Mouse (Mus musculus) liver, embryonic 14.5 days (tissue): ENCODE measurements around the gene Abcb11. TPM values are rescaled to one million over a fixed set of nuclear protein-coding genes. Genes with fewer than 3 reads are reported as not detected.

ENCODE experiments used
- ATAC-seq: fragments of 200-750 bp; cut with Nextera tagmentation; 2 replicates; pipeline ENCODE4 v1.8.0; 2017; ENCODE audit warnings: moderate number of reproducible peaks, mild to moderate bottlenecking, moderate library complexity; ENCODE audit not compliant: insufficient read depth
- DNase-seq, 3 experiments: peaks; one replicate each; pipeline ENCODE4 v3.0.0-alpha.2; 2012 to 2013; ENCODE audit warnings: low read depth in 3 of 3, low spot score in 3 of 3
- H3K27ac ChIP-seq: fragments of 300-500 bp; sonication (generic); 2 replicates; pipeline ENCODE4 v1.5.1; 2014; ENCODE audit warnings: moderate library complexity, mild to moderate bottlenecking, control low read depth, inconsistent platforms
- H3K27me3 ChIP-seq: fragments of 300-500 bp; sonication (generic); 2 replicates; pipeline ENCODE4 v1.6.1; 2014; ENCODE audit warnings: mild to moderate bottlenecking, low read length, moderate library complexity; ENCODE audit not compliant: control insufficient read depth, insufficient read depth
- H3K36me3 ChIP-seq: fragments of 300-500 bp; sonication (generic); replicated peaks from 2 replicates; pipeline ENCODE4 v1.6.1; 2014; ENCODE audit warnings: low read depth; ENCODE audit not compliant: control insufficient read depth, insufficient read depth
- H3K4me1 ChIP-seq, 2 experiments: fragments of 200-500 bp in 1 of 2; fragments of 300-500 bp in 1 of 2; sonication (generic) in 1 of 2; replicated peaks; 2 replicates each; pipeline ENCODE4 v1.6.1; 2012 to 2014; ENCODE audit warnings: antibody characterized with exemption in 1 of 2, inconsistent platforms in 1 of 2, low read length in 1 of 2; ENCODE audit not compliant: control insufficient read depth in 2 of 2, insufficient read depth in 2 of 2
- H3K4me2 ChIP-seq: fragments of 300-500 bp; sonication (generic); 2 replicates; pipeline ENCODE4 v1.6.1; 2014; ENCODE audit warnings: low read depth, mild to moderate bottlenecking, control low read depth, moderate library complexity
- H3K4me3 ChIP-seq, 2 experiments: fragments of 200-500 bp in 1 of 2; fragments of 300-500 bp in 1 of 2; sonication (generic) in 1 of 2; 2 replicates each; pipeline ENCODE4 v1.5.1; 2012 to 2014; ENCODE audit warnings: low read depth in 2 of 2, low read length in 2 of 2, mild to moderate bottlenecking in 2 of 2, control low read depth in 1 of 2, inconsistent platforms in 1 of 2, moderate library complexity in 1 of 2; ENCODE audit not compliant: insufficient read depth in 1 of 2
- H3K9ac ChIP-seq: fragments of 300-500 bp; sonication (generic); replicated peaks from 2 replicates; pipeline ENCODE4 v1.6.1; 2014; ENCODE audit warnings: mild to moderate bottlenecking, control low read depth, moderate library complexity
- H3K9me3 ChIP-seq: fragments of 300-500 bp; sonication (generic); 2 replicates; pipeline ENCODE4 v1.6.1; 2016; ENCODE audit warnings: low read length, mixed read lengths; ENCODE audit not compliant: control insufficient read depth
- CTCF ChIP-seq: IDR thresholded peaks from 2 replicates; pipeline ENCODE4 v1.5.1; 2016; ENCODE audit warnings: antibody characterized with exemption, low read depth, control low read depth
- EP300 ChIP-seq: IDR thresholded peaks from 2 replicates; pipeline ENCODE4 v1.6.1; 2016; ENCODE audit warnings: antibody characterized with exemption, low read depth
- WGBS: fragments of 180-500 bp; shearing (Covaris S2); extraction: QIAGEN DNeasy Blood & Tissue Kit; methylation state at CpG from one replicate; pipeline ENCODE4 v1.1.7; 2014; ENCODE audit not compliant: insufficient replicate concordance; 5-methylcytosine and 5-hydroxymethylcytosine counted together
- polyA plus RNA-seq, 2 experiments: library from polyadenylated mRNA; depleted of rRNA in 1 of 2; stranded (reverse) in 1 of 2; unstranded in 1 of 2; fragments of >200 nt; fragmentation: Nextera tagmentation in 1 of 2; extraction: Ambion mirVana in 1 of 2; gene quantifications; 2 replicates each; pipeline versions ENCODE4 v1.2.1 to v1.2.3; 2012 to 2014

Gene Abcb11
- polyA plus RNA-seq, 2 experiments = 3.5 to 4.6 TPM

GRCm38 (mm10) chr2:69209684-69210083, 132.7 kb downstream of the Abcb11 start:
- WGBS = 63% methylated on average over 3 of the region's 3 CpGs
- no peaks in the 10 kb centered on the region; the same call in 1 of the 2 replicates for H3K36me3 ChIP-seq
- TF ChIP-seq EP300 (no peak), CTCF (no peak)
- no peak overlapping the region for H3K9ac ChIP-seq
- no peak for DNase-seq
- no peaks in the 10 kb centered on the region for H3K27me3 ChIP-seq
- no peaks in the 10 kb centered on the region for H3K9me3 ChIP-seq
- no peak for ATAC-seq
- H3K4me1 ChIP-seq = peaks cover 2 to 4% of the 10 kb centered on the region in 2 experiments; a peak in 3 of 4 replicates
- no peak overlapping the region for H3K27ac ChIP-seq
- no peak overlapping the region for H3K4me3 ChIP-seq
- H3K4me2 ChIP-seq = no peak overlapping the region

- DNase-seq = peak; percentile 31 to 44 (median 37)
- Histone ChIP-seq H3K4me2 (peak overlapping the region; percentile 71), H3K9me3 (no peaks in the 10 kb centered on the region), H3K27me3 (no peaks in the 10 kb centered on the region), H3K36me3 (peaks cover 19% of the 10 kb centered on the region), H3K9ac (peak overlapping the region; percentile 52), H3K27ac (peak overlapping the region; percentile 14; the same call in 1 of the 2 replicates), H3K4me3 (peak overlapping the region; percentile 39 to 78; a peak in 3 of 4 replicates), H3K4me1 (peaks cover 5 to 7% of the 10 kb centered on the region in 2 experiments)
- 11% methylated on average over 7 of the region's 7 CpGs for WGBS
- ATAC-seq = peak; percentile 72
- TF ChIP-seq CTCF = no peak
- no peak for TF ChIP-seq EP300
Measured at GRCm38 (mm10) chr2:69206523-69206922, 135.9 kb downstream of the Abcb11 start.

GRCm38 (mm10) chr2:69205791-69206351, 136.5 kb downstream of the Abcb11 start, which contains the start of gene Spc25:
Spc25 (minus strand) TSS chr2:69206194.
- peak within 1 kb of the TSS; percentile 74 for H3K9ac ChIP-seq
- peak within 1 kb of the TSS; percentile 26 for H3K27ac ChIP-seq
- DNase-seq = peak; percentile 93 to 94 (median 94)
- H3K4me3 ChIP-seq = peak within 1 kb of the TSS; percentile 78 to 89
- peak; percentile 96 for ATAC-seq
- peaks cover 5 to 7% of the 10 kb centered on the region in 2 experiments for H3K4me1 ChIP-seq
- no peak for TF ChIP-seq EP300
- TF ChIP-seq CTCF = peak; percentile 52
- no peaks in the 10 kb centered on the region for H3K27me3 ChIP-seq
- H3K36me3 ChIP-seq = peaks cover 25% of the 10 kb centered on the region
- WGBS = under 1% methylated on average over 46 of the region's 46 CpGs
- H3K4me2 ChIP-seq = peak within 1 kb of the TSS; percentile 77
- no peaks in the 10 kb centered on the region for H3K9me3 ChIP-seq

GRCm38 (mm10) chr2:69205185-69205584, 137.2 kb downstream of the Abcb11 start:
- Histone ChIP-seq H3K4me2 (peak overlapping the region; percentile 77), H3K36me3 (peaks cover 28% of the 10 kb centered on the region), H3K9me3 (no peaks in the 10 kb centered on the region), H3K4me3 (peak overlapping the region; percentile 78 to 89), H3K27ac (peak overlapping the region; percentile 26), H3K27me3 (no peaks in the 10 kb centered on the region), H3K4me1 (peaks cover 5 to 7% of the 10 kb centered on the region in 2 experiments), H3K9ac (peak overlapping the region; percentile 74)
- no peak for TF ChIP-seq CTCF
- TF ChIP-seq EP300 = no peak
- ATAC-seq (no peak), DNase-seq (peak in 2 of 3 experiments; percentile 9 to 20)
- WGBS = 11% methylated on average over 6 of the region's 6 CpGs

DNA sequence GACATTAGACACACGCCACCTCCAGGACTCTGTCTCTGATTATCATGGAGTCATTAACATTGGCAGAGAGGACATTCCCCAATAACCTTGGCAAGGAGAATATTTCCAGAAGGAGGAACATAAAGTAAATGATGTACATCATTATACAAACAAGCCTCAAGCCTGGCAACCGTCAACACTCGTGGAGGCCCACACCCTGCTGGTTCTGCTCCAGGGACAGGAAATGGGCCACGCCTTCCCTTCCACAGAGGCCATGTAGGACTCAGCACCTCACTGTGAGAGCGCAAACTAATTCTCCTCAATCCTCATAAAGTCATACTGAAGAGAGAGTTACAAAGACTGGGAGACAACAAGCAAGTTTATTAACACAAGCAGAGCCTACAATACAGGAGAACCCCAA, 148.9 kb downstream of the Abcb11 start:
- 65% methylated on average over 5 of the region's 5 CpGs for WGBS
- H3K9ac ChIP-seq = no peak overlapping the region
- H3K36me3 ChIP-seq = peaks cover 56% of the 10 kb centered on the region
- H3K4me3 ChIP-seq = no peak overlapping the region
- peaks cover 0 to 6% of the 10 kb centered on the region in 2 experiments; a peak in 1 of 4 replicates for H3K4me1 ChIP-seq
- no peak for TF ChIP-seq CTCF
- TF ChIP-seq EP300 = no peak
- DNase-seq = no peak
- H3K27me3 ChIP-seq = no peaks in the 10 kb centered on the region
- H3K9me3 ChIP-seq = no peaks in the 10 kb centered on the region
- H3K4me2 ChIP-seq = no peak overlapping the region
- no peak for ATAC-seq
- no peak overlapping the region for H3K27ac ChIP-seq
